Comparison of ENCODE assay signal across 26 mouse cellular contexts in the genomic region with DNA sequence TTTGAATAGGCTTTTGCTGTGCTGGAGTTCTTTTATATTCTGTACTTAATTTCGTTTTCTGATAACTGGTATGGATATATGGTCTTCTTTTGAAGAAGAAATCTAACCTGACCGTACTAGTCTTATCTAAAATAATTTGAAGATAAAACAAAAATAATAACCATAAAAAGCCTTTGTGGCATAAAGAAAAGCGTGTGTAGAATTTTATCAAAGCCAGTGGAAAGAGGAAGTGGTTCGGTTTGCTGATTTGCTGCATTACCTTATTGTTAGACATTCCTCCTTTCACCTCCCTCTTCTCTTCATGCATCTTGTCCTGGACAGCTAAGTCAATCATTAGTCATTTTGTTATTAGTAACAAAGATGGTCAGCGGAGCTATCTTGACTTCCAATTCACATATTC.
"Had no signal": no experiment of that assay in that cellular context is flagged by ENCODE, and none has a peak within 500 bp of the region (broad histone marks: within the 10 kb centered on the region; RNA-seq: fewer than 3 reads in every experiment).

No protein-coding gene starts in this region.

- H3K27me3 ChIP-seq: heart, embryonic 12.5 days; hindbrain, embryonic 12.5 days; intestine, embryonic 15.5 days; limb, embryonic 13.5 days; limb, embryonic 15.5 days; liver, embryonic 12.5 days had no signal

- H3K9me3 ChIP-seq: heart, embryonic 10.5 days; heart, embryonic 12.5 days; hindbrain, embryonic 10.5 days; hindbrain, embryonic 12.5 days; intestine, embryonic 15.5 days; limb, embryonic 13.5 days; limb, embryonic 15.5 days; liver, embryonic 12.5 days had no signal

- DNase-seq: gastrocnemius, postnatal 10 days; gastrocnemius, postnatal 25 days; heart, adult 18-20 months; heart, postnatal 10 days; heart, postnatal 4 days; kidney, adult 18-20 months; kidney, adult 8-10 months; kidney, postnatal 14 days; kidney, postnatal 36 days; layer of hippocampus, adult 9-11 months; layer of hippocampus, postnatal 36 days had no signal

- H3K9ac ChIP-seq: heart, embryonic 12.5 days; hindbrain, embryonic 12.5 days; hindbrain, embryonic 14.5 days; intestine, embryonic 15.5 days; limb, embryonic 13.5 days; limb, embryonic 15.5 days; liver, embryonic 12.5 days; liver, embryonic 14.5 days had no signal

- H3K27ac ChIP-seq: heart, embryonic 10.5 days; hindbrain, embryonic 10.5 days; hindbrain, embryonic 12.5 days; hindbrain, embryonic 14.5 days; intestine, embryonic 15.5 days; kidney, postnatal 0 days; left cerebral cortex, adult 2 months; limb, embryonic 13.5 days; limb, embryonic 15.5 days; liver, embryonic 12.5 days; liver, embryonic 14.5 days had no signal

- H3K4me2 ChIP-seq: heart, embryonic 12.5 days; hindbrain, embryonic 12.5 days; hindbrain, embryonic 14.5 days; intestine, embryonic 15.5 days; limb, embryonic 13.5 days; limb, embryonic 15.5 days; liver, embryonic 12.5 days had no signal

- H3K4me3 ChIP-seq: heart, embryonic 10.5 days; heart, embryonic 12.5 days; hindbrain, embryonic 10.5 days; hindbrain, embryonic 12.5 days; intestine, embryonic 15.5 days; left cerebral cortex, adult 2 months; limb, embryonic 13.5 days; limb, embryonic 15.5 days; liver, embryonic 12.5 days had no signal

- H3K36me3 ChIP-seq: intestine, embryonic 15.5 days had no signal

- H3K4me1 ChIP-seq: heart, embryonic 10.5 days; heart, embryonic 12.5 days; hindbrain, embryonic 10.5 days; hindbrain, embryonic 12.5 days; intestine, embryonic 15.5 days; limb, embryonic 13.5 days; limb, embryonic 15.5 days; liver, embryonic 12.5 days had no signal

- ATAC-seq: hindbrain, embryonic 16.5 days; inflammation-experienced regulatory T-cells, adult 6 months; intestine, embryonic 15.5 days; intestine, postnatal 0 days; liver, embryonic 12.5 days had no signal
